Mouse (Mus musculus) brain, embryonic 14.5 days (tissue): ENCODE measurements around the gene Arhgap10. TPM values are rescaled to one million over a fixed set of nuclear protein-coding genes. Genes with fewer than 3 reads are reported as not detected.
A peak's percentile ranks its signal among the peaks of the same experiment; 100 is the strongest.

ENCODE experiments used
- DNase-seq: peaks from one replicate; pipeline ENCODE4 v3.0.0-alpha.2; 2011; ENCODE audit warnings: low read depth
- CTCF ChIP-seq: fragments of 200-500 bp; IDR thresholded peaks from 2 replicates; pipeline ENCODE4 v1.5.1; 2012; ENCODE audit warnings: inconsistent platforms, mild to moderate bottlenecking, moderate library complexity, borderline replicate concordance; ENCODE audit not compliant: insufficient read depth, insufficient read length; ENCODE audit errors: extremely low read depth
- POLR2A ChIP-seq: fragments of 200-500 bp; IDR thresholded peaks from 2 replicates; pipeline ENCODE4 v1.6.1; 2012; ENCODE audit warnings: mild to moderate bottlenecking, inconsistent platforms, borderline replicate concordance; ENCODE audit not compliant: poor library complexity, insufficient read depth, insufficient read length, severe bottlenecking; ENCODE audit errors: extremely low read depth
- polyA plus RNA-seq: library from polyadenylated mRNA; depleted of rRNA; stranded (reverse); fragments of >200 nt; gene quantifications from 2 replicates; pipeline ENCODE4 v1.2.3, GENCODE M21; 2012; rRNA removed

The Arhgap10 gene
- 4.1 and 5.0 TPM in 2 replicates for polyA plus RNA-seq

DNA sequence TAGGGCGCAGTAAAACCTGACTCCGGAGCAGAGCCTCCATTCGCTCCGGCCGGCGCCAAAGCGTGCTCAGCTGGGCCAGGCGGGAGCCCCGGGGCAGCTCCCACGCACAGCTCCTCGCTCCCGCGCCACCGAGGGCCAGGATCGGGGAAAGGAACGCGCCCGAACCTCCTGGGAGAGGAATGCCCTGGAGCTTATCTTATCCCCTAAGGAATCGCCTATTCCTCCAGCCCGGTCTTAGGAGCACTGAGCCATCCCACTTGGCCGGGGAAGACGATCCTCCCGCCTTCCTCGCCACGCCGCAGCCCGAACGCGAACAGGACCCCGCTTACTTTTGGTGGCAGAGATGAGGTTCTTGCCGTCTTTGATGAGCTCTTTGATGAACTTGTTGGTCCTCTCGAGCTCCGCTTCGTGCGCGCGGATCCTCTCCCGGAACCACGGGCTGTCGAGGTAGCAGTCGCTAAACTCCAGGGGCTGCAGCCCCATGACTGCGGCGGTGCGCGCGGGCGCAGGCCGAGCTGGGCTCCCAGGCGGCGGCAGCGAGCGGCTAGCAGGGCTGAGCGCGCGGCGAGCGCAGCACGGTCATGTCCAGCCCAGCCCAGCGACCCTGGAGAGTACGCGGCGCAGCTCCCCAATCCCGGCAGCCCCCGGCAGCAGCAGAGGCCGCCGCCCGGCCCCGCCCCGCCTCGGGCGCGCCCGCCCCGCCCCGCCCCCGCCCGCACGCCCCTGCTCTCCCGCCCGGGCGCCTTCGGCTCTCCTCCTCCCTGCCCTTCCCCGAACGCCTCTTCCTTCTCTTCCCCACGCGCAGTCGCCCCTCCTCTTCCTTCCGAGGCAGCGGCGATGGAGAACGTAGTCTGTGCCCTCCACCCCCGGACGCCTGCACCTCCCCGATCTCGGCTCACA lies at the start of gene Arhgap10:
Gene Arhgap10, minus strand, starts transcription at position 653 of the 900 bp plus-strand sequence.
- DNase-seq: peak; percentile 86
- TF ChIP-seq CTCF (no peak), POLR2A (peak; percentile 53)

DNA sequence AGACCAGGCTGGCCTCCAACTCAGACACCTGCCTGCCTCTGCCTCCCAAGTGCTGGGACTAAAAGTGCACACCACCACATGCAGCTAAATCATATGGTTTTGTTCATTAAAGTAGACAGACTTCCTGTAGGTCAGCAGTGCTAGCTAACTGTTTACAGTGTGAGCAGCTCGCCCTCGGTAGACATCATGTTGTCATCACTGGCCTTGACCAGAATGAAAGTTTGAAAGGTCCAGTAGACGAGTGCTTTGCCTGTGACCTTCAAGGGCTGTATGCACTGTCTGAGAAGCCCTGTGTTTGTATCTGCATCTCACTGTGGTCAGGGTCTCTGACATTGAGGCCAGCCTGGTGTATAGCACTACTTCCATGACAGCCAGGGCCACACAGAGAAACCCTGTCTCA lies 43.7 kb upstream of the Arhgap10 start:
- no peak for TF ChIP-seq POLR2A
- DNase-seq: no peak

DNA sequence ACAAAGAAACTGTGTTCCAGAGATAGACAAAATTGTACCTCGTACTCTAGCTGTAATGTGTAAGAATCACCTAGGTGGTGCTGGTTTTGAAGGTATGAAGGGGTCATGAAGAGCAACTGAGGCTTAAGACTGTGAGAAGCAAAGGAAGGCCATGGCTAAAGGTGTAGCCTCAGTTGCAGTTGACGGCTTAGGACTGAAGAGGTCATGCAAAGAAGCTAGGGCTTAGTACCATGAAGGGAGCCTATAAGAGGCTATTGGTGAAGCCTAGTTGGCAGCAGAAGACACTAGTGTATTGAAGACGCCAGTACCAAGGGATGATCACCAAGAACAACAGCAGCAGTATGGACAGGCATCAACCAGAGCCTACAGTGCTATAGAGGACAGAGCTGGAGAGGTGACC lies 34.7 kb upstream of the Arhgap10 start:
- DNase-seq: no peak
- TF ChIP-seq POLR2A (no peak), CTCF (no peak)

DNA sequence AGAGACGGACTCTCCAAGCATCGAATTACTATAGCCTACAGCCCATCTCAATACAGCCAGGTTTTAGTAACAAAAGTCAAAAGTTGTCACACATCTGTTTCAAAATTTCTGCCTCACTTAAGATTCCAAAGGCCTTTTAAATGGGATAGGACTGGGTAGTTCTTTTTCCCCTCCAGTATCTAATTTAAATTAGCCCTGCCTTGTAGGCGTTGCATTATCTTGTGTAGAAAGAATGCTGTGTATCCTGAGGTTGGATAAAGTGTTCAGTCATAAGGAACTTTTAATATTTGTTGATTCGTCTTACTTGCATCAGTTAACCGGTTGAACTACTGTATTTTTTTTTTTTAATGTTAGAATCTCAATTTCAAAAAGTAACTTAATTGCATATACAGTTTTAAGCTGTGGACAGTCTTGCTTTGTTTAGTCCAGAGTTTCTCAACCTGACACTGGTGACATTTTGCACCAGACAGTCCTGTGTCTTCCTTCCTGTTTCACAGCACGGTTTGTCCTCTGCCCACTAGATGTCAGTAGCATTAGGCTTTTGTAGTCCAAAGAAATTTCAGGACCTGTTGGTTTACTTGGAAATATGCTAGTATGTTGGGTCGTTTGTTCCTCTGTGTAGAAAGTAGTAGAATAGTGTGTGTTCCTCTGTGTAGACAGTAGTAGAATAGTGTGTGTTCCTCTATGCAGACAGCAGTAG lies 32.3 kb upstream of the Arhgap10 start:
- TF ChIP-seq CTCF (peak; percentile 56; the same call in 1 of the 2 replicates), POLR2A (no peak)
- peak; percentile 75 for DNase-seq

DNA sequence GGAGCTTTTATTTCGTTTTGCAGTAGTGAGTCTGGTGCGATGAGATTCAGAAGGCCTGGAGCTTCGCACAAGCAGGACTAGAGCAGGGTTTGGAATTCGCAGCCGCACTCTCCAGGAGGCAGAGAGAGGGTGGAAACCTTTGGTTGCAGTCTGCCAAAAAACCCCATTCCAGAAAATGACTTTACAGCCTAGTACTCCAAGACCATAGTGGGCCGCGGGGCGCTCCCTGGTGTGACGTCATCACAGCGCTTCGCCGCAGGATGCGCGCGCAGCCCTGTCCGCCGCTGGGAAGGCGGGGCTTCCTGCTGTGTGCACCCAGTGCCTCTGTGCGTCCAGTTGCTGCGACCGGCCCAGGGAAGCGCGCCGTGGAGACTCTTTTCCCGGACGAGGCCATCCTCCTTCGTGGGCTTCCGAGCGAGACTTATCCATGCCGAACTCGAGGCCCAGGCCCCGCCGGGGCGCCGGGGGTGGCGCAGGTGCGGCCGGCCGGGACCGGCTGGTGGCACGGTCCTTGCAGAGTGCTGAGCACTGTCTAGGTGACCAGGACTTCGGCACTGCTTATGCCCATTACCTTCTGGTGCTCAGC lies 31.5 kb upstream of the Arhgap10 start, which contains the start of gene Prmt9:
Gene Prmt9, plus strand, starts transcription at position 277 of the 586 bp plus-strand sequence.
- TF ChIP-seq POLR2A: peak; percentile 68; the same call in 1 of the 2 replicates
- TF ChIP-seq CTCF: no peak
- DNase-seq: peak; percentile 95

DNA sequence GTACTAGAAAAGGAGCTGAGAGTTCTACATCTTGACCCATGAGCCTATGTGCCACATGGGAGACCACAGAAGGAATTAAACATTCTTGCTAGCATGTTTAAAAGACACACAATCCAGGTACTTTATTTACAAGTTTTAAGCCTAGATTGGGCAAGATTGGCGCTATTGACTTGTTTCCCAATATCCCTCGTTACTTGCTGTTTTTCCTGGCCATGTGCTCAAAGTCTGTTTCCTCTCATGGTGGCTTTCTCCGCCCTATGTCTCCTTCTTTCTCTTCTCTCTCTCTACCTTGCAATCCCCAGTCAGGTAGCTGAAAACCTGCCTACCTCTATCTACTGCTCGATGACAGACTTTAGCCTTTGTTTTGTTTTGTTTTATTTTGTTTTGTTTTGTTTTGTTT lies 27.9 kb upstream of the Arhgap10 start:
- DNase-seq: no peak
- no peak for TF ChIP-seq POLR2A
- TF ChIP-seq CTCF: no peak

DNA sequence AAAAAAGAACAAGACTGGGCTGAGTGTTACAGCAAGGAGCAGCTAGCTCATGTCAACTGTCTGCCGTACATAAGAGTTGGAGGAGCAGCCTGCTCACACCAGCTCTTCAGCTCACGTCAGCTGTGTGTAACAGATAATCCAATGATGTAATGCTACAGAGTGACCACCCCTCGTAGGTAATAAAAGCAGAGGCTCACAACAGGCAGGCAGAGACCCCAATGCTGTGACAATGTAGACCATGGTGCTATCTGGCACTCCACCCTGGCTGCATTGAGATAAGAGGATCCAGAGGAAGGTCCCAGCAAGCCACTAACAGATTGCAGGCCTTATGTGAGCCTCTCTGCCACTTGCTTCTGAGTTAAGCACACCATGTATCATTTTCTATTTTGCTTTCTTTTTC lies 26.7 kb upstream of the Arhgap10 start:
- TF ChIP-seq POLR2A: no peak
- no peak for TF ChIP-seq CTCF
- DNase-seq: no peak

DNA sequence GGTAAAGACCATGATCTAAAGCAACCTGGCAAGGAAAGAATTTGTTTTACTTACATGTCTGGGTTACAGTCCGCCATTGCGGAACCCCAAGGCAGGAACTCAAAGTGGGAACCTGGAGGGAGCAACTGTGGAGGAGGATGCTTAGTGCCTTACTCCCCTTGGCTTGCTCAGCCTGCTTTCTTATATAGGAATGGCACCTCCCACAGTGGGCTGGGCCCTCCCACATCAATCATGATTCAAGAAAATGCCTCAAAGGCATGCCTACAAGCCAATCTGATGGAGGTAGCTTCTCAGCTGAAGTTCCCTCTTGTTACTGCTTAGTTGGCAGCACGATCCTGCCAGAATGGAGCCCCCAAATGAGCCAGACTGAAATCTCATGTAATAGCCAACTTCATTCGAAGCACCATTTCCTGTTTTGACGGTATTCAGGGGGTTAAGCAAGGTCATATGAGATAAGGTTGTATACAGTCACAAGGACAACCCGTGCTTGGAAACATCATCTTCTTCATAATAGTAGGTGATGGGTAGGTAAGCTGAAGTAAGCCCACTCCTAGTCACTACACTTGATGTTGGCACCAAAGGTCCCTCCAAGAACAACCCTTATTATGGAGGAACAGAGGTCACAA lies 25.5 kb upstream of the Arhgap10 start:
- TF ChIP-seq CTCF (no peak), POLR2A (no peak)
- DNase-seq: no peak

DNA sequence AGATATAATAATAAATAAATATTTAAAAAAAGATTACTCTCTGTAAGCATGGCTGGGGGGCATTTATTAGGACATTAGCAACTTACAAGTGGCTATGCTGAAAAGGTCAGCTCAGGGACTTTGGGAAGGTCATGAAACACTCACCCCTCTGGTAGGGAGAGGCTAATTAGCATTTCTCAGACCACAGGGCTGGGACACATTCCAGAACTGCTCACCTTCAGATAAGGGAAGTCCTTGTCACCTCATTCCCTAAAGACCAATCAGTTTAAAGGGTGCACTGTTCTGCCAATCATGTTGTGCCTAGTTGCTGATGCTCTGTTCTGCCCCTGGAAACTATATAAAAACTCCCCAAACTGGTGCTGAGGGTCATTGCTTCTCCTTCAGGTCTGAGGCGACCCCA lies 20.5 kb upstream of the Arhgap10 start:
- no peak for TF ChIP-seq CTCF
- no peak for TF ChIP-seq POLR2A
- DNase-seq: no peak

DNA sequence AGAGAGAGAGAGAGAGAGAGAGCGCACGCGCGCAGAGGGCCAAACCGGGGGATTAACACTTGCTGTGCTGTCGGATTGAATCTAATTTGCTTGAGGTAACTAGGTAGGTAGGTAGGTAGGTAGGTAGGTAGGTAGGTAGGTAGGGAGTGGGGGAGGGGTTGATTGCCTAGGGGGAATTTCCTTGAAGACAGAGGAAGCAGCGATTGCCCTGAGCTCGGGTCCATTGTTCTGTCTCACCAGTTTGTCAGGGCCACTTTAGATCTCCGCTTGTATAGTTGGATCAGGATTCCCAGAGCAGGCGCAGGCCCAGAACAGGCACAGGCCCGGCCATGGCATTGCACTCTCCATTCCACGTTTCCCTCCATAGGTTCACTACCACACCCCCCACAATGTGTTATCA lies 19.1 kb upstream of the Arhgap10 start:
- TF ChIP-seq POLR2A (no peak), CTCF (no peak)
- no peak for DNase-seq

DNA sequence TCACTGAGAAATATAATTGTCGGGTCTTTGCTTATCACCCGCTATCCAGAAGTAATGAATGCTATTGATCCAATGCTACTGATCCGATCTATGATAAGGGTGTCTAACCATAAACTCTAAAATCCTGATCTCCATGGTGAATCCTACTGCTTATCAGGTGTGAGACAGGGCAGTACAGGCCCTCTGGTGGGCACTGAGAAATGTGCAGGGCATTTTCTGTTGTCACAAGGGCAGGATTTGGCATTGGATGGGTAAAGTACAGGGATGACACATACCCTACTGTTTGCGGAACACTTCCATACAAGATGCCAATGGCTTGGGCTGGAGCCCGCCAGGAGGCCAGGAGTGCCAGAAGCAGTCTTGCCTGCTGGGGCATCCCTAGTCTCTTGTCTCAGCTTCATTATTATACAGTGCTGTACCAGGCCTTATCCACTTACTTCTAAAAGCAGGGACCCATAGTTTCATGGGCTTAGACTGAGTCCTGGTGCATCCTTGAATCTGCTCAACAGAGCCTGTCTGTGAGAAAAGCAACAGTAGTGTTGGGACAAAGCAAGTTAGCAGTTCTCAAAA lies 17.4 kb upstream of the Arhgap10 start:
- peak; percentile 60 for DNase-seq
- TF ChIP-seq CTCF (peak; percentile 73; the same call in 1 of the 2 replicates), POLR2A (no peak)
